22 mouse cellular contexts compared by ENCODE assay signal in the genomic region with DNA sequence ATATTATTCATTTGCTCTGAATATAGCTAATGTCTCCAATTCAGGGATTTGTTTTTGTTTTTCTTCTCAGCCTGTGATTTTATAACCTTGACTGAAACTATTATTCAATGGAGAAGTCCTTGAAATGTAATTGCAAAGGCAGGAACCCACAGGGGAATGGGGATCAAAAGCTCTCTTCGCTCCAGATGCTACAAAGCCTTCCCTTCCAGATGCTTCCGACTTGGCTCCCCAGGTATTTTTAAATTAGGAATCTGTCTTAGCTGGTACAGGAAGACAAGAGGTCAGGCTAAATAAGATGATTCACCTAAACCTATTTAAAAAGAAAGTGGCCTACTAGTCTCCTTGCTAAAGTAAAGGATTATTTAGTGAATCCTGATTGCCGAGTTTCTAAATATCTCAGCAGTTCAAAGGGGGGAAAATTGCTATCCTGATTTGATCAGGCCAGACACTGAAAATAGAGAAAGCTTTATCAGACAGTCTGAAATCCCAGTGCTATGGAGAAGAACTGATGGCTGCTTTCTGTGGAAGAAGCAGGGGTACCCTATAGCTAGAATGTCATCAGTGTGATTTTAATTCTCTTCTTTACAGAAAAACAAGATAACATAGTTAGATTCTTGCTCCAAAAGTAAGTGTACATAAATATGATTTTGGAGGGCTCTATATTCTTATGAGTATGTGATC.
DNase-seq lines count a peak whose midpoint lies in the region; ATAC-seq lines count a peak whose summit lies in the region.
"Had no signal": no experiment of that assay in that cellular context is flagged by ENCODE, and none has a peak within 500 bp of the region (broad histone marks: within the 10 kb centered on the region; RNA-seq: fewer than 3 reads in every experiment).

No protein-coding gene starts in this region.

- DNase-seq in retina, postnatal 1 day: peak; percentile 3
- DNase-seq in retina, embryonic 14.5 days (ENCODE audit: low spot score): no peak
- DNase-seq in spleen, postnatal 4 days (ENCODE audit: low spot score in 2 of 2): no peak
- DNase-seq: cerebellum, adult 18-20 months; cerebellum, postnatal 25 days; gastrocnemius, postnatal 36 days; kidney, adult 11 months; layer of hippocampus, adult 9-11 months; lung, adult 18-20 months; lung, postnatal 14 days; thymus, adult 18-20 months; thymus, postnatal 36 days had no signal

- no peak overlapping the region for H3K9ac ChIP-seq in forebrain, embryonic 13.5 days
- H3K9ac ChIP-seq in forebrain, embryonic 12.5 days: no peak overlapping the region
- H3K9ac ChIP-seq in midbrain, embryonic 13.5 days (replicated peaks): no peak overlapping the region
- H3K9ac ChIP-seq in kidney, embryonic 14.5 days (ENCODE audit: low read depth, low read length): no peak overlapping the region
- H3K9ac ChIP-seq: limb, embryonic 13.5 days; liver, embryonic 12.5 days; neural tube, embryonic 13.5 days had no signal

- no peaks in the 10 kb centered on the region for H3K27me3 ChIP-seq in forebrain, embryonic 13.5 days
- H3K27me3 ChIP-seq in forebrain, embryonic 12.5 days: no peaks in the 10 kb centered on the region
- H3K27me3 ChIP-seq in midbrain, embryonic 13.5 days: no peaks in the 10 kb centered on the region
- no peaks in the 10 kb centered on the region for H3K27me3 ChIP-seq in kidney, embryonic 14.5 days (ENCODE audit: control insufficient read depth, insufficient read depth, low read length)
- H3K27me3 ChIP-seq: limb, embryonic 13.5 days; liver, embryonic 12.5 days; megakaryocyte, embryonic 14.5 days; neural tube, embryonic 13.5 days had no signal

- no peaks in the 10 kb centered on the region for H3K36me3 ChIP-seq in forebrain, embryonic 13.5 days (ENCODE audit: poor library complexity, severe bottlenecking)
- H3K36me3 ChIP-seq in forebrain, embryonic 12.5 days (replicated peaks): no peaks in the 10 kb centered on the region
- no peaks in the 10 kb centered on the region for H3K36me3 ChIP-seq in midbrain, embryonic 13.5 days
- H3K36me3 ChIP-seq in kidney, embryonic 14.5 days (ENCODE audit: control insufficient read depth, insufficient read depth, low read length): no peaks in the 10 kb centered on the region
- H3K36me3 ChIP-seq: limb, embryonic 13.5 days; liver, embryonic 12.5 days; neural tube, embryonic 13.5 days had no signal

- no peak overlapping the region for H3K4me2 ChIP-seq in forebrain, embryonic 13.5 days
- H3K4me2 ChIP-seq in forebrain, embryonic 12.5 days: no peak overlapping the region
- H3K4me2 ChIP-seq in midbrain, embryonic 13.5 days (replicated peaks): no peak overlapping the region
- H3K4me2 ChIP-seq in kidney, embryonic 14.5 days (replicated peaks; ENCODE audit: low read depth, low read length): no peak overlapping the region
- H3K4me2 ChIP-seq: limb, embryonic 13.5 days; liver, embryonic 12.5 days; neural tube, embryonic 13.5 days had no signal

- 64% methylated on average over 3 of the region's 3 CpGs for WGBS in forebrain, embryonic 13.5 days
- 66% methylated on average over 3 of the region's 3 CpGs for WGBS in forebrain, embryonic 12.5 days
- WGBS in midbrain, embryonic 13.5 days: 36% methylated on average over 3 of the region's 3 CpGs
- WGBS in kidney, embryonic 14.5 days: 60% methylated on average over 3 of the region's 3 CpGs

- H3K4me1 ChIP-seq in forebrain, embryonic 13.5 days: no peaks in the 10 kb centered on the region
- no peaks in the 10 kb centered on the region for H3K4me1 ChIP-seq in forebrain, embryonic 12.5 days
- no peaks in the 10 kb centered on the region for H3K4me1 ChIP-seq in midbrain, embryonic 13.5 days (replicated peaks)
- H3K4me1 ChIP-seq in kidney, embryonic 14.5 days (ENCODE audit: control insufficient read depth, insufficient read depth, low read length): no peaks in the 10 kb centered on the region
- H3K4me1 ChIP-seq: limb, embryonic 13.5 days; liver, embryonic 12.5 days; megakaryocyte, embryonic 14.5 days; neural tube, embryonic 13.5 days had no signal

- no peak overlapping the region for H3K27ac ChIP-seq in forebrain, embryonic 13.5 days
- H3K27ac ChIP-seq in forebrain, embryonic 12.5 days: no peak overlapping the region
- H3K27ac ChIP-seq in midbrain, embryonic 13.5 days: peak overlapping the region; percentile 47
- H3K27ac ChIP-seq in kidney, embryonic 14.5 days (ENCODE audit: low read depth, low read length): no peak overlapping the region
- H3K27ac ChIP-seq: kidney, postnatal 0 days; limb, embryonic 13.5 days; liver, embryonic 12.5 days; neural tube, embryonic 13.5 days had no signal

- ATAC-seq in forebrain, embryonic 13.5 days: peak; percentile 33; the same call in 1 of the 2 replicates
- no peak for ATAC-seq in forebrain, embryonic 12.5 days (ENCODE audit: low FRiP score)
- ATAC-seq in midbrain, embryonic 13.5 days: peak; percentile 69; the same call in 1 of the 2 replicates
- no peak for ATAC-seq in kidney, embryonic 14.5 days (ENCODE audit: low FRiP score, low TSS enrichment)
- ATAC-seq: liver, embryonic 12.5 days had no signal

- no peaks in the 10 kb centered on the region for H3K9me3 ChIP-seq in forebrain, embryonic 13.5 days (replicated peaks)
- no peaks in the 10 kb centered on the region for H3K9me3 ChIP-seq in forebrain, embryonic 12.5 days
- no peaks in the 10 kb centered on the region for H3K9me3 ChIP-seq in midbrain, embryonic 13.5 days
- no peaks in the 10 kb centered on the region for H3K9me3 ChIP-seq in kidney, embryonic 14.5 days (ENCODE audit: control insufficient read depth, low read length)
- H3K9me3 ChIP-seq: limb, embryonic 13.5 days; liver, embryonic 12.5 days; megakaryocyte, embryonic 14.5 days; neural tube, embryonic 13.5 days had no signal

- no peak overlapping the region for H3K4me3 ChIP-seq in forebrain, embryonic 13.5 days
- no peak overlapping the region for H3K4me3 ChIP-seq in forebrain, embryonic 12.5 days (replicated peaks)
- no peak overlapping the region for H3K4me3 ChIP-seq in midbrain, embryonic 13.5 days (replicated peaks)
- no peak overlapping the region for H3K4me3 ChIP-seq in kidney, embryonic 14.5 days (ENCODE audit: low read length)
- H3K4me3 ChIP-seq: limb, embryonic 13.5 days; liver, embryonic 12.5 days; megakaryocyte, embryonic 14.5 days; myocyte; neural tube, embryonic 13.5 days had no signal

Comparison
In these comparisons a context has a peak if more than half of its experiments do, and no peak if none do; other contexts are left out.
1. ATAC-seq: peak in forebrain, embryonic 13.5 days (single experiment) and midbrain, embryonic 13.5 days (single experiment); none in forebrain, embryonic 12.5 days (single experiment) and kidney, embryonic 14.5 days (single experiment).